Mouse (Mus musculus) embryonic facial prominence, embryonic 10.5 days (tissue): ENCODE measurements around the gene Ephx1. TPM values are rescaled to one million over a fixed set of nuclear protein-coding genes. Genes with fewer than 3 reads are reported as not detected.
"Not testable (repeated sequence)": the region's sequence is repeated elsewhere in the genome, so short reads cannot be mapped to it uniquely, and the experiment has no call there.

Source experiments
- DNase-seq: peaks from one replicate; pipeline ENCODE4 v3.0.0-alpha.2; 2017; ENCODE audit warnings: low spot score
- H3K27ac ChIP-seq: fragments of 300-500 bp; sonication (generic); replicated peaks from 2 replicates; pipeline ENCODE4 v1.5.1; 2016; ENCODE audit warnings: mild to moderate bottlenecking
- H3K27me3 ChIP-seq: fragments of 300-500 bp; sonication (generic); replicated peaks from 2 replicates; pipeline ENCODE4 v1.6.1; 2016; ENCODE audit warnings: low read depth, mild to moderate bottlenecking; ENCODE audit not compliant: poor library complexity, severe bottlenecking
- H3K36me3 ChIP-seq: fragments of 300-500 bp; sonication (generic); replicated peaks from 2 replicates; pipeline ENCODE4 v1.6.1; 2016; ENCODE audit warnings: mild to moderate bottlenecking, moderate library complexity
- H3K4me1 ChIP-seq: fragments of 300-500 bp; sonication (generic); 2 replicates; pipeline ENCODE4 v1.6.1; 2016
- H3K4me3 ChIP-seq: fragments of 300-500 bp; sonication (generic); 2 replicates; pipeline ENCODE4 v1.5.1; 2016; ENCODE audit warnings: mild to moderate bottlenecking, moderate library complexity
- H3K9me3 ChIP-seq: fragments of 300-500 bp; sonication (generic); 2 replicates; pipeline ENCODE4 v1.6.1; 2016; ENCODE audit warnings: mild to moderate bottlenecking
- WGBS: fragments of 180-500 bp; shearing (Covaris S2); methylation state at CpG from one replicate; pipeline ENCODE4 v1.1.7; 2016; 5-methylcytosine and 5-hydroxymethylcytosine counted together
- polyA plus RNA-seq: library from polyadenylated mRNA; unstranded; fragments of >200 nt; fragmentation: Nextera tagmentation; extraction: Ambion mirVana; gene quantifications from 2 replicates; pipeline ENCODE4 v1.2.1, GENCODE M21; 2016

Ephx1 gene
- polyA plus RNA-seq, 1 experiment from 2014 or later = 0.46 TPM

- H3K4me1 ChIP-seq, H3K36me3 ChIP-seq, H3K27me3 ChIP-seq, H3K4me3 ChIP-seq, DNase-seq, H3K9me3 ChIP-seq, H3K27ac ChIP-seq: not testable (repeated sequence)
- 89% methylated on average over 5 of the region's 5 CpGs for WGBS
These were observed 14.5 kb upstream of the Ephx1 start for GRCm38 (mm10) chr1:181035015-181035778.

DNA sequence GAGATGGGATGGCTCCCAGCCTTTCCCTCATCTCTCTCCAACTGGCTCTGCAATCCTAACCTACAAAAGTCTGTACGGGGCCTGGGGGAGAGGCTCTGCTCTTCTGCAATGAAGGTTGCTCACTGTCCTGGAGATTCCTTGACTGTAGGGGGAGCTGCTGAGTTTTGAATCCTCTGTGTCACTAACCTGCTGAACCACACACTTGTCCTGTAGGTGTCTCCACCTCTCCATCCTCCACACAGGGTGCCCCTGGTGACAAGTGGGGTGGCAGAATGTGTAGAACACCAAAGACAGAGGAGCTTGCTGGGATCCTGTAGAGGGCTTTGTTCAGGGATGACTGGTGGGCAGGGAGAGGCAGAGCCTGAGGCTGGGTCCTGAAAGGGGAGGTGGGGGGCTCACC, 1.6 kb upstream of the Ephx1 start:
- 17% methylated on average over 1 of the region's 1 CpGs for WGBS
- H3K9me3 ChIP-seq = no peaks in the 10 kb centered on the region
- H3K27ac ChIP-seq = no peak overlapping the region
- H3K4me3 ChIP-seq = no peak overlapping the region
- peaks cover 12% of the 10 kb centered on the region for H3K27me3 ChIP-seq
- peak; percentile 55 for DNase-seq
- peaks cover 4% of the 10 kb centered on the region for H3K4me1 ChIP-seq
- H3K36me3 ChIP-seq = no peaks in the 10 kb centered on the region

GRCm38 (mm10) chr1:181021488-181021865, 773 bp upstream of the Ephx1 start:
- no peak for DNase-seq
- H3K27me3 ChIP-seq = peaks cover 15% of the 10 kb centered on the region
- no peak overlapping the region for H3K27ac ChIP-seq
- no peaks in the 10 kb centered on the region for H3K36me3 ChIP-seq
- 70% methylated on average over 7 of the region's 7 CpGs for WGBS
- peaks cover 11% of the 10 kb centered on the region for H3K4me1 ChIP-seq
- no peak overlapping the region for H3K4me3 ChIP-seq
- H3K9me3 ChIP-seq = no peaks in the 10 kb centered on the region

- DNase-seq = no peak
- Histone ChIP-seq H3K4me3 (peak overlapping the region; percentile 70; the same call in 1 of the 2 replicates), H3K27ac (no peak overlapping the region), H3K27me3 (peaks cover 34% of the 10 kb centered on the region), H3K4me1 (peaks cover 21% of the 10 kb centered on the region), H3K36me3 (no peaks in the 10 kb centered on the region), H3K9me3 (no peaks in the 10 kb centered on the region)
- WGBS = 72% methylated on average over 13 of the region's 13 CpGs
These were observed 2.7 kb downstream of the Ephx1 start for GRCm38 (mm10) chr1:181017890-181018420.

DNA sequence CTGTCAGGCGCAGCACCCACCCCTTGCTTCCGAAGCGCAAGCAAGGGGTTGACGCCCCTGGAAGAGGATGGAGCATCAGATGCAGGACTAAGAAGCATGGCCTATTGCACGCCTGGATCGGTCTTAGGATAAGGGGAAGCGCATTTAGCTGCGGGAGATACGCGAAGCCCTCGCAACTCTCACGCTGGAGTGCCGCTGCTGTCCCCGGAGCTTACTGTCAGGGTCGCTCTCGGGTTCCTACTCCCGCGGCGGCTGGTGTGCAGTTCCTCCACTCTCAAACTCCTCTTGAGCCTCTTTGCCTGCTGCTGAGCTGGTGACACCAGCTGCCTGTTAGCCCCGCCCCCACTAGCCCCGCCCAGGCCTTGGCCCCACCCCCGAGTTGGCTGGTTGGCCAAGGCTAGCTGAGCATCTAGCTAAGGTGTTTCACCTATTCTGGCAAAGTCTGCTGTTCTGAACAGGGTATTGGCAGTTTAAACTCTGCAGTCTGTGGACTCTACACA, 3.4 kb downstream of the Ephx1 start:
- peak; percentile 85 for DNase-seq
- Histone ChIP-seq H3K27me3 (peaks cover 34% of the 10 kb centered on the region), H3K4me1 (peaks cover 21% of the 10 kb centered on the region), H3K4me3 (peak overlapping the region; percentile 70), H3K9me3 (no peaks in the 10 kb centered on the region), H3K36me3 (no peaks in the 10 kb centered on the region), H3K27ac (peak overlapping the region; percentile 55)
- WGBS = under 1% methylated on average over 22 of the region's 22 CpGs

DNA sequence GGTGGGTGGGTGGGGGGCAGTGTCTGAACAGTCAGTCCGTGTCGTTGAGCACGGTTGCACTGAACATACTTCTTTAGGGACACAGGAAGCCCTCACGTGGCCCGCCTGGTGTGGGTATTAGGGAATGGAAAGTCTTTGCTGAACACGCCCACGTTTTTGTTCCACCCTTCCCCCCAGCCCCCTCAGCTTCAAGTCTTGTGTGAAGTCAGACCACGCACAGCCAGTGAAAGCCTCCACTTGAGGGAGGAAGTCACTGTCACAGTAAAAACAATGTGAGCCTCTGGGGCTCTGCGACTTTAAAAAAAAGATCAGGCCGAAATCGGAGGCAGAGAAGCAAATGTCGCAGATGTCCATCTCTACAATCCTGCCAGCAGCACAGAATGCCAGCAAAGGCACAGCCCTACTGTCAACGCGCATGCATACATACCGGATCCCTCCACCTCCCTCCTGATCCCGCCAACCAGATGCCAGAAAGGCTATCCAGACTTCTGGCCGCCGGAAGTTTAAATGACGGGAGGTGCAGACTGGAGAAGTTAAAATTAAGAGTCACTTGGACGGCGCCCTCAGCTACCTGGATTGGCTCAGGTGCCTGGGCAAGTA, 4.1 kb downstream of the Ephx1 start:
- Histone ChIP-seq H3K27me3 (peaks cover 34% of the 10 kb centered on the region), H3K4me3 (peak overlapping the region; percentile 70), H3K9me3 (no peaks in the 10 kb centered on the region), H3K36me3 (no peaks in the 10 kb centered on the region), H3K4me1 (peaks cover 21% of the 10 kb centered on the region), H3K27ac (peak overlapping the region; percentile 55)
- WGBS = 7% methylated on average over 21 of the region's 21 CpGs
- DNase-seq = peak; percentile 58

DNA sequence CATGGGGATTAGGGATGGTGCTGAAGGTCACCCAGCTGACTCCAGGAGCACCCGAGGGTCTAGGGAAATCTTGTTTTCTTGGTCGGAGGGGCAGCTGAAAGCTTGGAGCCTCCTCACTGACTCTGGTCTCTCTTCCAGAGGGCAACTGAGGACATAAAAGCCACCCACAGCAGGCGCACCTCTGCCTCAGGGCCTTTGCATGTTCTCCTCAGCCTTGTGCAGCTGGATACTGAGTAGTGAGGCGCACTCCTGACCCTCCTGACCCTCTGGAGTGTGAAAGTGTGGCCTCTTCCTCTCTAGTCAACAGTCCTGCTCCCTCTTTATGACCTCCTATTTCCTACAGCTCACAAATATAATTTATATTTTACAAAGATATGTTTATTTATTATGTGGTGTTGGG, 4.7 kb downstream of the Ephx1 start:
- Histone ChIP-seq H3K27ac (no peak overlapping the region), H3K9me3 (no peaks in the 10 kb centered on the region), H3K4me1 (peaks cover 21% of the 10 kb centered on the region), H3K27me3 (peaks cover 34% of the 10 kb centered on the region), H3K4me3 (peak overlapping the region; percentile 70; the same call in 1 of the 2 replicates), H3K36me3 (no peaks in the 10 kb centered on the region)
- 66% methylated on average over 4 of the region's 4 CpGs for WGBS
- DNase-seq = no peak

GRCm38 (mm10) chr1:181015558-181015957, 5.1 kb downstream of the Ephx1 start:
- H3K9me3 ChIP-seq = no peaks in the 10 kb centered on the region
- DNase-seq = no peak
- peaks cover 22% of the 10 kb centered on the region for H3K4me1 ChIP-seq
- H3K4me3 ChIP-seq = no peak overlapping the region
- H3K27me3 ChIP-seq = peaks cover 34% of the 10 kb centered on the region
- no peak overlapping the region for H3K27ac ChIP-seq
- H3K36me3 ChIP-seq = no peaks in the 10 kb centered on the region

GRCm38 (mm10) chr1:181014731-181015500, 5.8 kb downstream of the Ephx1 start:
- peaks cover 34% of the 10 kb centered on the region for H3K27me3 ChIP-seq
- 79% methylated on average over 6 of the region's 6 CpGs for WGBS
- H3K9me3 ChIP-seq = no peaks in the 10 kb centered on the region
- H3K4me3 ChIP-seq = no peak overlapping the region
- no peak overlapping the region for H3K27ac ChIP-seq
- H3K36me3 ChIP-seq = no peaks in the 10 kb centered on the region
- no peak for DNase-seq
- H3K4me1 ChIP-seq = peaks cover 28% of the 10 kb centered on the region

- Histone ChIP-seq H3K4me1 (peaks cover 30% of the 10 kb centered on the region), H3K4me3 (no peak overlapping the region), H3K27me3 (peaks cover 33% of the 10 kb centered on the region), H3K27ac (no peak overlapping the region), H3K9me3 (no peaks in the 10 kb centered on the region), H3K36me3 (no peaks in the 10 kb centered on the region)
- DNase-seq = no peak
- 82% methylated on average over 6 of the region's 6 CpGs for WGBS
These were observed 7.3 kb downstream of the Ephx1 start for GRCm38 (mm10) chr1:181013446-181013845.

- no peak for DNase-seq
- 77% methylated on average over 3 of the region's 3 CpGs for WGBS
- no peaks in the 10 kb centered on the region for H3K36me3 ChIP-seq
These were observed 8.3 kb downstream of the Ephx1 start for GRCm38 (mm10) chr1:181012416-181012815.

GRCm38 (mm10) chr1:181011601-181012000, 9.1 kb downstream of the Ephx1 start:
- H3K27me3 ChIP-seq = peaks cover 19% of the 10 kb centered on the region

More at GRCm38 (mm10) chr1:181012416-181012815, 8.3 kb downstream of the Ephx1 start:
- peaks cover 23% of the 10 kb centered on the region for H3K27me3 ChIP-seq
- H3K27ac ChIP-seq = no peak overlapping the region
- no peak overlapping the region for H3K4me3 ChIP-seq
- no peaks in the 10 kb centered on the region for H3K9me3 ChIP-seq
- peaks cover 28% of the 10 kb centered on the region for H3K4me1 ChIP-seq

More at GRCm38 (mm10) chr1:181011601-181012000, 9.1 kb downstream of the Ephx1 start:
- H3K9me3 ChIP-seq = no peaks in the 10 kb centered on the region
- H3K36me3 ChIP-seq = no peaks in the 10 kb centered on the region
- H3K4me3 ChIP-seq = no peak overlapping the region
- no peak for DNase-seq
- no peak overlapping the region for H3K27ac ChIP-seq
- WGBS = 66% methylated on average over 5 of the region's 5 CpGs
- peaks cover 20% of the 10 kb centered on the region for H3K4me1 ChIP-seq
